Mouse (Mus musculus): ENCODE data around the gene Rps10.

The Rps10 gene

GRCm38 (mm10) chr17:27621705-27622531 is 14.6 kb downstream of the Rps10 start:
- intact Hi-C loops (cut with DNase I) = no loop called here

GRCm38 (mm10) chr17:27621161-27621560 is 15.3 kb downstream of the Rps10 start:
- intact Hi-C loops (cut with DNase I) = no loop called here

GRCm38 (mm10) chr17:27615388-27615787 is 21.1 kb downstream of the Rps10 start:
- intact Hi-C loops (cut with DNase I) = no loop called here

GRCm38 (mm10) chr17:27613016-27613415 is 23.5 kb downstream of the Rps10 start:
- intact Hi-C loops (cut with DNase I) = no loop called here

GRCm38 (mm10) chr17:27611994-27612393 is 24.5 kb downstream of the Rps10 start:
- intact Hi-C loops (cut with DNase I) = no loop called here

- intact Hi-C loops (cut with DNase I) = no loop called here
Measured at GRCm38 (mm10) chr17:27611519-27611884, 25.0 kb downstream of the Rps10 start.

GRCm38 (mm10) chr17:27610679-27611518 is 25.6 kb downstream of the Rps10 start:
- intact Hi-C loops (cut with DNase I) = no loop called here

- intact Hi-C loops (cut with DNase I) = no loop called here
Measured at GRCm38 (mm10) chr17:27609576-27609975, 26.9 kb downstream of the Rps10 start.

GRCm38 (mm10) chr17:27603522-27604234 is 32.8 kb downstream of the Rps10 start:
- intact Hi-C loops (cut with DNase I) = no loop called here

- intact Hi-C loops (cut with DNase I) = no loop called here
Measured at GRCm38 (mm10) chr17:27603036-27603435, 33.4 kb downstream of the Rps10 start.

GRCm38 (mm10) chr17:27600869-27601268 is 35.6 kb downstream of the Rps10 start:
- intact Hi-C loops (cut with DNase I) = no loop called here

- intact Hi-C loops (cut with DNase I) = no loop called here
Measured at GRCm38 (mm10) chr17:27600286-27600685, 36.2 kb downstream of the Rps10 start.

GRCm38 (mm10) chr17:27596376-27597190 is 39.9 kb downstream of the Rps10 start:
- intact Hi-C loops (cut with DNase I) = no loop called here

GRCm38 (mm10) chr17:27595659-27596375 is 40.7 kb downstream of the Rps10 start:
- intact Hi-C loops (cut with DNase I) = no loop called here

- intact Hi-C loops (cut with DNase I) = no loop called here
Measured at GRCm38 (mm10) chr17:27592565-27592910, 43.9 kb downstream of the Rps10 start.

- intact Hi-C loops (cut with DNase I) = no loop called here
Measured at GRCm38 (mm10) chr17:27591826-27592564, 44.5 kb downstream of the Rps10 start.

GRCm38 (mm10) chr17:27588231-27588630 is 48.2 kb downstream of the Rps10 start:
- intact Hi-C loops (cut with DNase I) = no loop called here

GRCm38 (mm10) chr17:27587252-27587651 is 49.2 kb downstream of the Rps10 start:
- intact Hi-C loops (cut with DNase I) = no loop called here

GRCm38 (mm10) chr17:27586661-27587060 is 49.8 kb downstream of the Rps10 start:
- intact Hi-C loops (cut with DNase I) = no loop called here

Data from adrenal gland (tissue).